Mouse (Mus musculus): ENCODE results near the gene Shisa5. TPM values are rescaled to one million over a fixed set of nuclear protein-coding genes. Genes with fewer than 3 reads are reported as not detected.

Gene Shisa5
- polyA plus RNA-seq, 1 experiment from 2014 or later: 42.0 TPM

GRCm38 (mm10) chr9:109050674-109050997, 12.3 kb downstream of the Shisa5 start:
- Histone ChIP-seq H3K9me3 (no peaks in the 10 kb centered on the region), H3K27me3 (replicated peaks; ENCODE audit: low read depth, poor library complexity, severe bottlenecking) (no peaks in the 10 kb centered on the region), H3K27ac (replicated peaks) (no peak overlapping the region), H3K4me3 (no peak overlapping the region), H3K4me1 (peaks cover 26% of the 10 kb centered on the region), H3K36me3 (replicated peaks) (peaks cover 27% of the 10 kb centered on the region)
- 76% methylated on average over 3 of the region's 3 CpGs for WGBS
- no peak for DNase-seq (ENCODE audit: low spot score)

- peaks cover 26% of the 10 kb centered on the region for H3K4me1 ChIP-seq
- H3K27ac ChIP-seq (replicated peaks): no peak overlapping the region
- no peaks in the 10 kb centered on the region for H3K9me3 ChIP-seq
- H3K36me3 ChIP-seq (replicated peaks): peaks cover 29% of the 10 kb centered on the region
- H3K4me3 ChIP-seq: no peak overlapping the region
- 90% methylated on average over 13 of the region's 13 CpGs for WGBS
- no peak for DNase-seq (ENCODE audit: low spot score)
- no peaks in the 10 kb centered on the region for H3K27me3 ChIP-seq (replicated peaks; ENCODE audit: low read depth, poor library complexity, severe bottlenecking)
These were observed 12.7 kb downstream of the Shisa5 start for GRCm38 (mm10) chr9:109051011-109051501.

- H3K27ac ChIP-seq (replicated peaks): no peak overlapping the region
- H3K36me3 ChIP-seq (replicated peaks): peaks cover 34% of the 10 kb centered on the region
- no peaks in the 10 kb centered on the region for H3K27me3 ChIP-seq (replicated peaks; ENCODE audit: low read depth, poor library complexity, severe bottlenecking)
- no peak for DNase-seq (ENCODE audit: low spot score)
- no peak overlapping the region for H3K4me3 ChIP-seq
- H3K4me1 ChIP-seq: peaks cover 26% of the 10 kb centered on the region
- H3K9me3 ChIP-seq: no peaks in the 10 kb centered on the region
- 89% methylated on average over 10 of the region's 10 CpGs for WGBS
These were observed 13.5 kb downstream of the Shisa5 start for GRCm38 (mm10) chr9:109051651-109052489.

- no peaks in the 10 kb centered on the region for H3K9me3 ChIP-seq
- peaks cover 26% of the 10 kb centered on the region for H3K4me1 ChIP-seq
- H3K27ac ChIP-seq (replicated peaks): no peak overlapping the region
- H3K27me3 ChIP-seq (replicated peaks; ENCODE audit: low read depth, poor library complexity, severe bottlenecking): no peaks in the 10 kb centered on the region
- peaks cover 42% of the 10 kb centered on the region for H3K36me3 ChIP-seq (replicated peaks)
- no peak for DNase-seq (ENCODE audit: low spot score)
- no peak overlapping the region for H3K4me3 ChIP-seq
- 90% methylated on average over 9 of the region's 9 CpGs for WGBS
These were observed 14.3 kb downstream of the Shisa5 start for GRCm38 (mm10) chr9:109052490-109053260.

GRCm38 (mm10) chr9:109053366-109053765, 15.0 kb downstream of the Shisa5 start:
- no peaks in the 10 kb centered on the region for H3K27me3 ChIP-seq (replicated peaks; ENCODE audit: low read depth, poor library complexity, severe bottlenecking)
- peaks cover 44% of the 10 kb centered on the region for H3K36me3 ChIP-seq (replicated peaks)
- H3K4me1 ChIP-seq: peaks cover 27% of the 10 kb centered on the region
- no peaks in the 10 kb centered on the region for H3K9me3 ChIP-seq
- WGBS: 80% methylated on average over 3 of the region's 3 CpGs
- H3K4me3 ChIP-seq: no peak overlapping the region
- no peak for DNase-seq (ENCODE audit: low spot score)
- 0 out of 2 replicates have a peak overlapping the region, but pooled peaks have one; percentile 42 for H3K27ac ChIP-seq (replicated peaks)

- no peak for DNase-seq (ENCODE audit: low spot score)
- WGBS: 77% methylated on average over 6 of the region's 6 CpGs
- Histone ChIP-seq H3K27ac (replicated peaks) (peak overlapping the region; percentile 74; the same call in 1 of the 2 replicates), H3K27me3 (replicated peaks; ENCODE audit: low read depth, poor library complexity, severe bottlenecking) (no peaks in the 10 kb centered on the region), H3K9me3 (no peaks in the 10 kb centered on the region), H3K4me3 (no peak overlapping the region), H3K36me3 (replicated peaks) (peaks cover 44% of the 10 kb centered on the region), H3K4me1 (peaks cover 32% of the 10 kb centered on the region)
These were observed 15.5 kb downstream of the Shisa5 start for GRCm38 (mm10) chr9:109053851-109054250.

GRCm38 (mm10) chr9:109054712-109055111, 16.3 kb downstream of the Shisa5 start:
- WGBS: 7% methylated on average over 7 of the region's 7 CpGs
- Histone ChIP-seq H3K27me3 (replicated peaks; ENCODE audit: low read depth, poor library complexity, severe bottlenecking) (no peaks in the 10 kb centered on the region), H3K36me3 (replicated peaks) (peaks cover 45% of the 10 kb centered on the region), H3K27ac (replicated peaks) (peak overlapping the region; percentile 74), H3K9me3 (no peaks in the 10 kb centered on the region), H3K4me3 (peak overlapping the region; percentile 42), H3K4me1 (peaks cover 39% of the 10 kb centered on the region)
- DNase-seq (ENCODE audit: low spot score): peak; percentile 66

GRCm38 (mm10) chr9:109055271-109056030, 17.1 kb downstream of the Shisa5 start:
- peaks cover 49% of the 10 kb centered on the region for H3K36me3 ChIP-seq (replicated peaks)
- peak overlapping the region; percentile 74 for H3K27ac ChIP-seq (replicated peaks)
- DNase-seq (ENCODE audit: low spot score): no peak
- no peaks in the 10 kb centered on the region for H3K9me3 ChIP-seq
- 90% methylated on average over 12 of the region's 12 CpGs for WGBS
- H3K4me3 ChIP-seq: peak overlapping the region; percentile 42
- H3K27me3 ChIP-seq (replicated peaks; ENCODE audit: low read depth, poor library complexity, severe bottlenecking): no peaks in the 10 kb centered on the region
- peaks cover 37% of the 10 kb centered on the region for H3K4me1 ChIP-seq

GRCm38 (mm10) chr9:109056081-109056690, 17.8 kb downstream of the Shisa5 start:
- Histone ChIP-seq H3K27ac (replicated peaks) (no peak overlapping the region), H3K4me3 (no peak overlapping the region), H3K36me3 (replicated peaks) (peaks cover 56% of the 10 kb centered on the region), H3K9me3 (no peaks in the 10 kb centered on the region), H3K4me1 (peaks cover 37% of the 10 kb centered on the region), H3K27me3 (replicated peaks; ENCODE audit: low read depth, poor library complexity, severe bottlenecking) (no peaks in the 10 kb centered on the region)
- WGBS: 93% methylated on average over 17 of the region's 17 CpGs
- DNase-seq (ENCODE audit: low spot score): no peak

- 84% methylated on average over 4 of the region's 4 CpGs for WGBS
- Histone ChIP-seq H3K9me3 (no peaks in the 10 kb centered on the region), H3K27ac (replicated peaks) (no peak overlapping the region), H3K4me1 (peaks cover 37% of the 10 kb centered on the region), H3K36me3 (replicated peaks) (peaks cover 55% of the 10 kb centered on the region), H3K27me3 (replicated peaks; ENCODE audit: low read depth, poor library complexity, severe bottlenecking) (no peaks in the 10 kb centered on the region), H3K4me3 (no peak overlapping the region)
- no peak for DNase-seq (ENCODE audit: low spot score)
These were observed 18.6 kb downstream of the Shisa5 start for GRCm38 (mm10) chr9:109056916-109057315.

- H3K27me3 ChIP-seq (replicated peaks; ENCODE audit: low read depth, poor library complexity, severe bottlenecking): no peaks in the 10 kb centered on the region
- H3K4me3 ChIP-seq: no peak overlapping the region
- DNase-seq (ENCODE audit: low spot score): no peak
- WGBS: 95% methylated on average over 5 of the region's 5 CpGs
- H3K9me3 ChIP-seq: no peaks in the 10 kb centered on the region
- peaks cover 60% of the 10 kb centered on the region for H3K36me3 ChIP-seq (replicated peaks)
- H3K4me1 ChIP-seq: peaks cover 37% of the 10 kb centered on the region
- no peak overlapping the region for H3K27ac ChIP-seq (replicated peaks)
These were observed 19.2 kb downstream of the Shisa5 start for GRCm38 (mm10) chr9:109057543-109057942.
